Mouse (Mus musculus) adrenal gland (tissue): ENCODE measurements around the gene Gpr158.

Source experiments
- intact Hi-C: fragments of 180-260 bp; cut with DNase I; formaldehyde crosslinking; loops from one replicate; pipeline ENCODE4 v1.15.1; 2025

The Gpr158 gene

GRCm38 (mm10) chr2:21619180-21619579 is 251.8 kb downstream of the Gpr158 start:
- intact Hi-C loops: no loop called here

GRCm38 (mm10) chr2:21632136-21632535 is 264.8 kb downstream of the Gpr158 start:
- intact Hi-C loops: no loop called here

- intact Hi-C loops: no loop called here
These were observed 298.4 kb downstream of the Gpr158 start for GRCm38 (mm10) chr2:21665721-21666120.

GRCm38 (mm10) chr2:21676084-21676838 is 308.9 kb downstream of the Gpr158 start:
- intact Hi-C loops: no loop called here

- intact Hi-C loops: no loop called here
These were observed 309.4 kb downstream of the Gpr158 start for GRCm38 (mm10) chr2:21676839-21677123.

GRCm38 (mm10) chr2:21680735-21681270 is 313.5 kb downstream of the Gpr158 start:
- intact Hi-C loops: no loop called here

GRCm38 (mm10) chr2:21684736-21685135 is 317.4 kb downstream of the Gpr158 start:
- intact Hi-C loops: no loop called here

GRCm38 (mm10) chr2:21693128-21693527 is 325.8 kb downstream of the Gpr158 start:
- intact Hi-C loops: no loop called here

- intact Hi-C loops: no loop called here
These were observed 326.7 kb downstream of the Gpr158 start for GRCm38 (mm10) chr2:21693807-21694594.

GRCm38 (mm10) chr2:21728075-21728474 is 360.7 kb downstream of the Gpr158 start:
- intact Hi-C loops: no loop called here

GRCm38 (mm10) chr2:21783721-21784120 is 416.4 kb downstream of the Gpr158 start:
- intact Hi-C loops: no loop called here

GRCm38 (mm10) chr2:21793156-21793555 is 425.8 kb downstream of the Gpr158 start:
- intact Hi-C loops: no loop called here

- intact Hi-C loops: no loop called here
These were observed 432.3 kb downstream of the Gpr158 start for GRCm38 (mm10) chr2:21799616-21800015.

- intact Hi-C loops: no loop called here
These were observed 432.7 kb downstream of the Gpr158 start for GRCm38 (mm10) chr2:21800045-21800444.

- intact Hi-C loops: no loop called here
These were observed 441.2 kb downstream of the Gpr158 start for GRCm38 (mm10) chr2:21808510-21808909.

- intact Hi-C loops: no loop called here
These were observed 443.1 kb downstream of the Gpr158 start for GRCm38 (mm10) chr2:21810431-21810830.

- intact Hi-C loops: no loop called here
These were observed 496.7 kb downstream of the Gpr158 start for GRCm38 (mm10) chr2:21864061-21864460.
